Mouse (Mus musculus): ENCODE data around the gene Vmn1r219.
"Not testable (repeated sequence)": the region's sequence is repeated elsewhere in the genome, so short reads cannot be mapped to it uniquely, and the experiment has no call there.

Vmn1r219 gene

GRCm38 (mm10) chr13:23159012-23159411 lies at the start of gene Vmn1r219:
Gene Vmn1r219 (plus strand): TSS chr13:23159312.
- DNase-seq (ENCODE audit: low read depth) = no peak

DNA sequence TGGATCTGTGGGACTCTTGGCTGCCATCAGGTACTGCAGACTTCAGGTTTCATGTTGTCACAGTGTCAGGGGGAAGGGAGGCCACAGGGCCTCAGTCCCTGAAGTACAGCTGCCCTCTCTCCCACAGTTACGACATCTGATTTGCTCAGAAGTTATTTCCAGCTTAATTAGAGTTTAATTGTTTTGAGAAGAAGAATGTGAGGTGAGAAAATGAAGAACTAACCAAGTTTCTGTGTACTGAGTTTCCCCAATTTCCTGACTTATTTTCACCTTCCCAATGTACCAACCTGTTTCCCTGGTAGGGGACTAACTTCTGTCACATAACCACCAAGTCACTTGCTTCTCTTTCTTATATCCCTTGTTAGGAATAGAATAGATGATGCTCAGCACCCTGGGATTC lies 41.0 kb upstream of the Vmn1r219 start, which contains the start of gene Vmn1r217:
Gene Vmn1r217, minus strand, starts transcription at position 101 of the 400 bp plus-strand sequence.
- DNase-seq (ENCODE audit: low read depth) = not testable (repeated sequence)

DNA sequence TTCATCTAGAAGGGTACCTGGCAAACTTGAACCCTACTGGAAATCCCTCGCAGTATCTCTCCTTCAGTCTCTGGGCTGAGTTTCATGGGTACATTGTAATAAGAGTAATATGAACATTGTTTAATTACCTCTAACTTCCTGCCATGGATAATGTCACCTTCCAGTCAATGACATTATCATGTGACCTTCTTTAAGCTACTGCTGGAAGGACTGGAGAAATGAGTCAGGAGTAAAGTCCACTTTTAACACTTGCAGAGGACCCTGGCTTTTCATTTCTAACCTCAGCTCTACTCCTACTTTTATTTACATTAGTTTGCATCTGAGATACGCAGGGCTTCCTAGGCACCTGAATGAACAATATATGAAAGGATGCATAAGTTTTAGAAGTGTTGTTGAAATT lies 38.5 kb upstream of the Vmn1r219 start:
- no peak for DNase-seq (ENCODE audit: low read depth)

- DNase-seq (ENCODE audit: low read depth) = no peak
These were observed 26.0 kb upstream of the Vmn1r219 start, which contains the start of gene Vmn1r218 for GRCm38 (mm10) chr13:23133099-23133498. Gene Vmn1r218 (plus strand): TSS chr13:23133155.

DNA sequence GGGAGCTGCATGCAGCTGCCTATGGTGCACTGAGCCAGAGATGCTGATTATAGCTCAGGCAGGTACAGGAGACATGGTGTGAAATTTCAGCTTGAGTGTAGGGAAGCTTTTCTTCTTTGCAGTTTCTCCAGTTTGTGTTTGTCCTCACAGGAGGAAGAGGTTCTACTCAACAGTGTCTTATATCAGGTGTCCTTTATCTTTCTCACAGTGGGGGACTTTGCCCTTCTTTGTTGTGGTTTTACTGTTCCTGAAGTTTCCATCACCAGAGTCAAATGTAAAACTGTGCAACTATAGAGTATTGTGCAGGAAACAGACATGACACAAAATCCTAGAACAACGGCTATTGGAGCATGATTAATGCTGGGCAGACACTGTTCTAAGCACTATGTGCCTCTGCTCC lies 25.6 kb upstream of the Vmn1r219 start:
- DNase-seq (ENCODE audit: low read depth) = no peak

DNA sequence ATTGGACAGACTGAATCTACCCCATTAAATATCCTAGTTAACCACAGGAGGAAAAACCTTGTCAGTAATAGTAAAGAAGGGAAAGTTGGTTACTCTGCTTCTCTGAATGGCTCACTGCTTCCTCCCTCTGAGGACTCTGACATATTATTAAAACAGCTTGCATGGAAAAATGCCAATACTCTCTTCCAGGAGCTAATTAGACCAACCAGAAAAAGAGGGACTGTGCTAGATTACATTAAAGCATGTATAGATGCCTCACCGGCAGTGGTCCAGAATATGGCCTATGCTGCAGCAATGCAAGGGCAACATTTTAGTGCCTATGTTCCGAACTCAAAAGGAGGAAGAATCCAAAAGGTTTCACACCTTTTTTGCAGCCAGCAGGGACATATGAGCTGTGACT lies 20.2 kb upstream of the Vmn1r219 start:
- DNase-seq (ENCODE audit: low read depth) = no peak

GRCm38 (mm10) chr13:23157848-23158247 lies 1.3 kb upstream of the Vmn1r219 start:
- DNase-seq (ENCODE audit: low read depth) = peak; percentile 5

GRCm38 (mm10) chr13:23166471-23166870 lies 7.4 kb downstream of the Vmn1r219 start:
- DNase-seq (ENCODE audit: low read depth) = not testable (repeated sequence)

- no peak for DNase-seq (ENCODE audit: low read depth)
These were observed 28.8 kb downstream of the Vmn1r219 start, which contains the start of gene Vmn1r220 for GRCm38 (mm10) chr13:23187875-23188274. Gene Vmn1r220 (minus strand): TSS chr13:23187975.

DNA sequence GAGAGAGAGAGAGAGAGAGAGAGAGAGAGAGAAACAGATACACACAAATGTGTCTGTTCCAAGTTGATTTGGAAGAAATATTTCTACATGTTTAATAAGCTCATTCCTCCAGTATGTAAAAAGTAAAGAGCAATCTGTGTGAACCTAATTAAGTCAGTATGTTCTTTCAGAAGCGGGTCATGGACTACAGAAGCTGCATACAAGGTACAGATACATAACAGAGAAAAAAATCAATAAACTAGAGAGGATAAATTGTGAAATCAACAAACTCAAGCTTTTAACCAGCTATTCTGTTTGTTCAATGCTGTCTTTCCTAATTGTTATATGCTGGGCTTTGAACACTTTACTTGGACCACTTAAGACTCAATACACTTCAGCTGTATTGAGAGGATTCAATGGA lies 44.8 kb downstream of the Vmn1r219 start:
- not testable (repeated sequence) for DNase-seq (ENCODE audit: low read depth)

- not testable (repeated sequence) for DNase-seq (ENCODE audit: low read depth)
These were observed 54.7 kb downstream of the Vmn1r219 start, which contains the start of gene Vmn1r221 for GRCm38 (mm10) chr13:23213827-23214226. Gene Vmn1r221 (plus strand): TSS chr13:23214127.
